Mouse (Mus musculus) MEL (cell line): Measurements from ENCODE around the gene Blm. TPM values are rescaled to one million over a fixed set of nuclear protein-coding genes. Genes with fewer than 3 reads are reported as not detected.

Experiments used
- DNase-seq: peaks from one replicate; pipeline ENCODE4 v3.0.0; 2011; ENCODE audit warnings: low read depth, low spot score
- H3K27ac ChIP-seq: 2 replicates; pipeline ENCODE4 v1.5.1; 2012; ENCODE audit warnings: low read depth, mild to moderate bottlenecking, control low read depth, low read length, moderate library complexity; ENCODE audit not compliant: control insufficient read depth
- H3K27me3 ChIP-seq, 2 experiments: fragments of 150-350 bp in 1 of 2; sonication (generic) in 1 of 2; 2 replicates each; pipeline ENCODE4 v1.6.1; 2012; ENCODE audit warnings: low read length in 2 of 2, mild to moderate bottlenecking in 2 of 2, improper control_type of control experiment in 1 of 2, moderate library complexity in 1 of 2; ENCODE audit not compliant: insufficient read depth in 2 of 2, control insufficient read depth in 1 of 2
- H3K36me3 ChIP-seq, 2 experiments: 2 replicates each; pipeline ENCODE4 v1.6.1; 2012 to 2014; ENCODE audit warnings: low read length in 2 of 2, improper control_type of control experiment in 1 of 2, inconsistent platforms in 1 of 2, mild to moderate bottlenecking in 1 of 2; ENCODE audit not compliant: insufficient read depth in 2 of 2, control insufficient read depth in 1 of 2
- H3K4me1 ChIP-seq, 2 experiments: fragments of 150-350 bp in 1 of 2; sonication (generic) in 1 of 2; 2 replicates each; pipeline ENCODE4 v1.6.1; 2012; ENCODE audit warnings: low read length in 2 of 2, improper control_type of control experiment in 1 of 2, mild to moderate bottlenecking in 1 of 2; ENCODE audit not compliant: insufficient read depth in 2 of 2, control insufficient read depth in 1 of 2
- H3K4me3 ChIP-seq, 2 experiments: fragments of 150-350 bp in 1 of 2; sonication (generic) in 1 of 2; 2 replicates each; pipeline ENCODE4 v1.5.1; 2012; ENCODE audit warnings: low read depth in 2 of 2, low read length in 2 of 2, mild to moderate bottlenecking in 2 of 2, moderate library complexity in 2 of 2, control low read depth in 1 of 2, improper control_type of control experiment in 1 of 2; ENCODE audit not compliant: control insufficient read depth in 1 of 2, insufficient read depth in 1 of 2
- H3K79me2 ChIP-seq: 2 replicates; pipeline ENCODE4 v1.6.1; 2012; ENCODE audit warnings: mild to moderate bottlenecking, low read length, moderate library complexity; ENCODE audit not compliant: control insufficient read depth, poor library complexity, insufficient read depth
- H3K9ac ChIP-seq: 2 replicates; pipeline ENCODE4 v1.6.1; 2012; ENCODE audit warnings: low read depth, mild to moderate bottlenecking, control low read depth, low read length, moderate library complexity; ENCODE audit not compliant: control insufficient read depth, poor library complexity, severe bottlenecking
- H3K9me3 ChIP-seq: fragments of 150-350 bp; sonication (generic); replicated peaks from 2 replicates; pipeline ENCODE4 v1.6.1; 2012; ENCODE audit warnings: mild to moderate bottlenecking, low read length, improper control_type of control experiment, moderate library complexity; ENCODE audit not compliant: insufficient read depth
- CHD1 ChIP-seq: IDR thresholded peaks from 2 replicates; pipeline ENCODE4 v1.6.1; 2012; ENCODE audit warnings: low read depth, mild to moderate bottlenecking, inconsistent platforms, low read length, improper control_type of control experiment
- CHD2 ChIP-seq: IDR thresholded peaks from 2 replicates; pipeline ENCODE4 v1.6.1; 2011; ENCODE audit warnings: low read length, improper control_type of control experiment
- CTCF ChIP-seq, 3 experiments: IDR thresholded peaks in 2 of 3; conservative IDR thresholded peaks in 1 of 3; 2 replicates each; pipeline ENCODE4 v1.5.1; 2011 to 2012; ENCODE audit warnings: low read length in 3 of 3, low read depth in 2 of 3, mild to moderate bottlenecking in 2 of 3, improper control_type of control experiment in 1 of 3, inconsistent platforms in 1 of 3, mixed read lengths in 1 of 3, moderate library complexity in 1 of 3; ENCODE audit not compliant: control insufficient read depth in 1 of 3, insufficient read depth in 1 of 3, poor library complexity in 1 of 3, severe bottlenecking in 1 of 3
- EP300 ChIP-seq, 2 experiments: IDR thresholded peaks; 2 replicates each; pipeline ENCODE4 v1.6.1; 2011; ENCODE audit warnings: improper control_type of control experiment in 2 of 2, low read length in 2 of 2, low read depth in 1 of 2, mild to moderate bottlenecking in 1 of 2
- GABPA ChIP-seq: IDR thresholded peaks from 2 replicates; pipeline ENCODE4 v1.6.1; 2012; ENCODE audit warnings: low read depth, mild to moderate bottlenecking, inconsistent platforms, low read length, improper control_type of control experiment, moderate library complexity
- HCFC1 ChIP-seq: IDR thresholded peaks from 2 replicates; pipeline ENCODE4 v1.6.1; 2012; ENCODE audit warnings: low read depth, mild to moderate bottlenecking, inconsistent platforms, low read length, improper control_type of control experiment, moderate library complexity
- JUND ChIP-seq: IDR thresholded peaks from 2 replicates; pipeline ENCODE4 v1.6.1; 2011; ENCODE audit warnings: low read depth, mild to moderate bottlenecking, improper control_type of control experiment, low read length
- KAT2A ChIP-seq: conservative IDR thresholded peaks from 2 replicates; pipeline ENCODE4 v1.6.1; 2012; ENCODE audit warnings: low read depth, low read length, improper control_type of control experiment, inconsistent platforms
- MAFK ChIP-seq: IDR thresholded peaks from 2 replicates; pipeline ENCODE4 v1.6.1; 2011; ENCODE audit warnings: low read depth, mild to moderate bottlenecking, low read length, improper control_type of control experiment, borderline replicate concordance
- MAX ChIP-seq: IDR thresholded peaks from 2 replicates; pipeline ENCODE4 v1.6.1; 2011; ENCODE audit warnings: low read length, improper control_type of control experiment
- MAZ ChIP-seq: IDR thresholded peaks from 2 replicates; pipeline ENCODE4 v1.6.1; 2012; ENCODE audit warnings: low read depth, mild to moderate bottlenecking, inconsistent platforms, low read length, improper control_type of control experiment
- MEF2A ChIP-seq: IDR thresholded peaks from 2 replicates; pipeline ENCODE4 v1.6.1; 2014; ENCODE audit warnings: low read depth, mild to moderate bottlenecking, inconsistent platforms, low read length, improper control_type of control experiment; ENCODE audit not compliant: poor library complexity, insufficient replicate concordance, severe bottlenecking; ENCODE audit errors: extremely low read depth
- POLR2A ChIP-seq, 2 experiments: IDR thresholded peaks; 2 replicates each; pipeline ENCODE4 v1.6.1; 2011 to 2012; ENCODE audit warnings: low read length in 2 of 2, mild to moderate bottlenecking in 2 of 2, control low read depth in 1 of 2, improper control_type of control experiment in 1 of 2, low read depth in 1 of 2, moderate library complexity in 1 of 2; ENCODE audit not compliant: control insufficient read depth in 1 of 2, insufficient read depth in 1 of 2, poor library complexity in 1 of 2
- POLR2AphosphoS5 ChIP-seq: IDR thresholded peaks from 2 replicates; pipeline ENCODE4 v1.6.1; 2012; ENCODE audit warnings: low read depth, borderline replicate concordance, mild to moderate bottlenecking, inconsistent platforms, low read length, moderate library complexity, mixed read lengths
- RAD21 ChIP-seq: IDR thresholded peaks from 2 replicates; pipeline ENCODE4 v1.6.1; 2011; ENCODE audit warnings: mild to moderate bottlenecking, low read depth, low read length, improper control_type of control experiment
- SIN3A ChIP-seq: IDR thresholded peaks from 2 replicates; pipeline ENCODE4 v1.6.1; 2012; ENCODE audit warnings: low read length, improper control_type of control experiment, inconsistent platforms
- SMC3 ChIP-seq: IDR thresholded peaks from 2 replicates; pipeline ENCODE4 v1.6.1; 2011; ENCODE audit warnings: low read depth, low read length, improper control_type of control experiment
- TAL1 ChIP-seq: IDR thresholded peaks from 2 replicates; pipeline ENCODE4 v1.6.1; 2012; ENCODE audit warnings: mild to moderate bottlenecking, inconsistent platforms, low read length, moderate library complexity, mixed read lengths
- TBP ChIP-seq: IDR thresholded peaks from 2 replicates; pipeline ENCODE4 v1.8.0; 2011; ENCODE audit warnings: low read depth, low read length, improper control_type of control experiment
- TCF12 ChIP-seq: IDR thresholded peaks from 2 replicates; pipeline ENCODE4 v1.6.1; 2014; ENCODE audit warnings: low read depth, mild to moderate bottlenecking, inconsistent platforms, low read length, improper control_type of control experiment, moderate library complexity
- UBTF ChIP-seq: IDR thresholded peaks from 2 replicates; pipeline ENCODE4 v1.6.1; 2012; ENCODE audit warnings: low read depth, mild to moderate bottlenecking, inconsistent platforms, low read length, improper control_type of control experiment, moderate library complexity, borderline replicate concordance; ENCODE audit not compliant: insufficient read depth
- USF1 ChIP-seq: IDR thresholded peaks from 2 replicates; pipeline ENCODE4 v1.6.1; 2014; ENCODE audit warnings: low read depth, mild to moderate bottlenecking, inconsistent platforms, low read length, improper control_type of control experiment, moderate library complexity
- ZMIZ1 ChIP-seq: IDR thresholded peaks from 2 replicates; pipeline ENCODE4 v1.6.1; 2012; ENCODE audit warnings: low read depth, mild to moderate bottlenecking, inconsistent platforms, low read length, improper control_type of control experiment, moderate library complexity
- polyA plus RNA-seq, 2 experiments: library from polyadenylated mRNA; stranded (reverse) in 1 of 2; unstranded in 1 of 2; fragments of >175 nt in 1 of 2; fragments of >200 nt in 1 of 2; gene quantifications; 2 replicates each; pipeline versions ENCODE4 v1.2.1 to v1.2.4; 2012; ENCODE audit warnings: low replicate concordance in 2 of 2, low read depth in 1 of 2; ENCODE audit not compliant: insufficient read length in 2 of 2, insufficient read depth in 1 of 2, missing spikeins in 1 of 2
- total RNA-seq: library from RNA; depleted of rRNA; stranded (reverse); fragments of 300-350 nt; gene quantifications from 2 replicates; pipeline ENCODE4 v1.2.3, GENCODE M21; 2012

Gene Blm
- total and polyA plus RNA-seq, 3 experiments: 28.5 to 83.8 (median 52.0) TPM

DNA sequence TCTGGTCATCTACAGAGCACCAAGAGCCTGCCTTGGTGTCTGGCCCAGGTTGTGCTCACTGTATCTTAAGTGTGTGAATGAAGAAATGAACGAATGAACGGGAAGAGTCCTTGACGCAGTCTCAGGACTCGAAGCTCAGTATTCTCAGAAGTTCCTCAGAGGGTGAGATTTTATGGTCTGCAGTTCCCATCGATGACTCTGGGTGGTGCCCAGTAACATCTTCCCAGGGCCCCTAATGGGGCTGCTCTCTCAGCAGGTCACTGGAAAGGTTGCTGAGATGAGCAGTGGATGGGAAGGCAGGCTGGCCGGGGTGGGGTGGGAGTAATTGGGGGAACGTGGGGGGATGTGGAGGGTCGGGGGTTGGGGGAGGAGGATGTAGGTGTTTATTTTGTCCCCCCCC lies 23.2 kb upstream of the Blm start:
- Histone ChIP-seq H3K4me1 (0 out of 4 replicates have a peak, but pooled peaks cover 0 to 3% of the 10 kb centered on the region in 2 experiments), H3K27ac (no peak overlapping the region), H3K27me3 (no peaks in the 10 kb centered on the region), H3K9me3 (no peaks in the 10 kb centered on the region), H3K9ac (no peak overlapping the region), H3K36me3 (0 out of 4 replicates have a peak, but pooled peaks cover 0 to 2% of the 10 kb centered on the region in 2 experiments), H3K4me3 (no peak overlapping the region), H3K79me2 (no peaks in the 10 kb centered on the region)
- peak; percentile 41 for DNase-seq
- TF ChIP-seq MAFK (no peak), SMC3 (peak; percentile 56), MAZ (no peak), CTCF (IDR thresholded peaks at IDR 0.05 in 2 of 3, conservative IDR thresholded peaks at IDR 0.05 in 1 of 3; ENCODE audit: control insufficient read depth in 1 of 3, insufficient read depth in 1 of 3, low read depth in 2 of 3, low read length in 3 of 3, poor library complexity in 1 of 3, severe bottlenecking in 1 of 3) (peak in 2 of 3 experiments; percentile 23 to 50; a peak in 2 of 6 replicates), RAD21 (peak; percentile 29), TBP (no peak), TAL1 (no peak)

DNA sequence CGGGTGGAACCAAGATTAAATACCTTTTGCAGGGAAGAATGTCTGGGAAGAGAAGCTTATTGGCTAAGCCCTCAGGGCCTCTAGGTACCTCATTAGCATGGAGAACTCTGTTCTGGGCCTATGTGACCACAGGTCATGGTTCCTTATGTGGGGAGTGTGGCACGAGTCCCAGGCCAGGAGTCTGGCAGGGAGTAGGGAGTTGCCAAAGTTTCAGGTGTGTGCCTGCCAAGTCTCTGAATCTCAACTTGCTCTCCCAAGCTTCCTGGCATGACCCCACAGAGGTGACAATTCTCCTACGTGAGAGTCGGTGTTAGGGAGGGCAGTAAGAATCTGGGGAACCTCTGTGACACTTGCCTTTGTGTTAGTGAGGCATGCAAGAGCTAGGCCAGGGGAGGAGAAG lies 22.2 kb upstream of the Blm start:
- no peak overlapping the region for H3K9ac ChIP-seq
- H3K27me3 ChIP-seq: no peaks in the 10 kb centered on the region
- no peak for DNase-seq
- no peak for TF ChIP-seq RAD21
- TF ChIP-seq KAT2A: no peak
- no peak for TF ChIP-seq HCFC1
- no peak for TF ChIP-seq USF1
- no peak for TF ChIP-seq POLR2AphosphoS5
- no peak for TF ChIP-seq ZMIZ1
- TF ChIP-seq SIN3A: no peak
- no peak for TF ChIP-seq CHD2
- no peak for TF ChIP-seq MAFK
- TF ChIP-seq TCF12: no peak
- no peak for TF ChIP-seq GABPA
- TF ChIP-seq UBTF: no peak
- TF ChIP-seq CHD1: no peak
- TF ChIP-seq MAX: no peak
- TF ChIP-seq EP300 (IDR thresholded peaks at IDR 0.05; ENCODE audit: low read depth in 1 of 2, low read length in 2 of 2): no peak
- no peak for TF ChIP-seq JUND
- TF ChIP-seq CTCF (IDR thresholded peaks at IDR 0.05 in 2 of 3, conservative IDR thresholded peaks at IDR 0.05 in 1 of 3; ENCODE audit: control insufficient read depth in 1 of 3, insufficient read depth in 1 of 3, low read depth in 2 of 3, low read length in 3 of 3, poor library complexity in 1 of 3, severe bottlenecking in 1 of 3): no peak
- TF ChIP-seq POLR2A (IDR thresholded peaks at IDR 0.05; ENCODE audit: control insufficient read depth in 1 of 2, insufficient read depth in 1 of 2, low read depth in 1 of 2, low read length in 2 of 2, poor library complexity in 1 of 2): no peak
- no peak for TF ChIP-seq MEF2A
- no peaks in the 10 kb centered on the region for H3K9me3 ChIP-seq
- no peaks in the 10 kb centered on the region for H3K79me2 ChIP-seq
- 0 out of 4 replicates have a peak, but pooled peaks cover 0 to 3% of the 10 kb centered on the region in 2 experiments for H3K4me1 ChIP-seq
- H3K4me3 ChIP-seq: no peak overlapping the region
- H3K36me3 ChIP-seq: 0 out of 4 replicates have a peak, but pooled peaks cover 0 to 2% of the 10 kb centered on the region in 2 experiments
- no peak overlapping the region for H3K27ac ChIP-seq
